Mouse (Mus musculus) C2C12 (cell line): ENCODE measurements at regions not wholly inside any gene's neighbourhood (a gene's known extent, or its start where the extent isn't known, plus 50 kb on each side); places are given as distances from the start of the nearest gene placed in this dataset.

Experiments
- CTCF ChIP-seq: IDR thresholded peaks from one replicate; pipeline ENCODE4 v1.5.1; 2011; ENCODE audit not compliant: control insufficient read depth, insufficient read depth, insufficient read length
- FOSL1 ChIP-seq: IDR thresholded peaks from one replicate; pipeline ENCODE4 v1.8.0; 2011; ENCODE audit warnings: mild to moderate bottlenecking, low read length; ENCODE audit not compliant: poor library complexity, insufficient read depth, severe bottlenecking
- MYOD1 ChIP-seq: IDR thresholded peaks from one replicate; pipeline ENCODE4 v1.6.1; 2011; ENCODE audit warnings: low read depth; ENCODE audit not compliant: control insufficient read depth, insufficient read length
- USF1 ChIP-seq: IDR thresholded peaks from one replicate; pipeline ENCODE4 v1.6.1; 2011; ENCODE audit warnings: low read depth, mild to moderate bottlenecking, control low read depth, moderate library complexity

DNA sequence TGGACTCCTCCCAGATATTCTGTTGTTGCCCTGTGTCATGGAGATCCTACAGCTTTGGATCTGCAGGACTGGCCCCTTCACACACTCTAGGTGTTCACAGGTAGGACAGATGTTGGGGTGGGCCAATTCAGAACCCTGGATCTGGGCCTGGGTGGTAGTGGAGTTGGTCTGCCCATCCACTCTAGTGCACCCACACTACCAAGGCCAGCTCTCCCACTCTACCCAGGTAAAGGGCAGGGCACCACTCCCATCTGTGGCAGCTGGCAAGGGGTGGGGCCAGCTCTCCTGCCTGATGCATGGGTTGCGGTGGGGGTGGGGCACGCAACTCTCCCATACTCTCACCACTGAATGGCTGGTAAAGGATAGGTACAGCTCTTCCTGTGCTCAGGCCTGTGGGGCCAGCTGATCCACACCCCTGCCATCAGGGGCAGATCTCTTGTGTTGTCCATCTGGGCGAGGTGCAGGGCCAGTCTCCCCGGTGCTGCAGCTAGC is 76.5 kb downstream of the Gja1 start:
- TF ChIP-seq USF1 (no peak), CTCF (no peak), FOSL1 (no peak), MYOD1 (no peak)
